Mouse (Mus musculus) brain, embryonic 14.5 days (tissue): ENCODE results near the gene Acp1. TPM values are rescaled to one million over a fixed set of nuclear protein-coding genes. Genes with fewer than 3 reads are reported as not detected.

Experiments used
- DNase-seq: peaks from one replicate; pipeline ENCODE4 v3.0.0-alpha.2; 2011; ENCODE audit warnings: low read depth
- CTCF ChIP-seq: fragments of 200-500 bp; IDR thresholded peaks from 2 replicates; pipeline ENCODE4 v1.5.1; 2012; ENCODE audit warnings: inconsistent platforms, mild to moderate bottlenecking, moderate library complexity, borderline replicate concordance; ENCODE audit not compliant: insufficient read depth, insufficient read length; ENCODE audit errors: extremely low read depth
- POLR2A ChIP-seq: fragments of 200-500 bp; IDR thresholded peaks from 2 replicates; pipeline ENCODE4 v1.6.1; 2012; ENCODE audit warnings: mild to moderate bottlenecking, inconsistent platforms, borderline replicate concordance; ENCODE audit not compliant: poor library complexity, insufficient read depth, insufficient read length, severe bottlenecking; ENCODE audit errors: extremely low read depth
- polyA plus RNA-seq: library from polyadenylated mRNA; depleted of rRNA; stranded (reverse); fragments of >200 nt; gene quantifications from 2 replicates; pipeline ENCODE4 v1.2.3, GENCODE M21; 2012

Acp1 gene
- polyA plus RNA-seq, 1 experiment = 22.3 TPM

- TF ChIP-seq POLR2A (no peak), CTCF (no peak)
- no peak for DNase-seq
Measured at GRCm38 (mm10) chr12:30908658-30909057, 2.7 kb downstream of the Acp1 start.

GRCm38 (mm10) chr12:30897039-30897438 is 14.3 kb downstream of the Acp1 start:
- no peak for DNase-seq

GRCm38 (mm10) chr12:30891438-30891837 is 20.0 kb downstream of the Acp1 start:
- TF ChIP-seq POLR2A (no peak), CTCF (no peak)

More at GRCm38 (mm10) chr12:30897039-30897438, 14.3 kb downstream of the Acp1 start:
- TF ChIP-seq POLR2A = no peak
- TF ChIP-seq CTCF = no peak

GRCm38 (mm10) chr12:30890067-30890466 is 21.3 kb downstream of the Acp1 start:
- DNase-seq = peak; percentile 84
- TF ChIP-seq POLR2A (no peak), CTCF (peak; percentile 75; the same call in 1 of the 2 replicates)

More at GRCm38 (mm10) chr12:30891438-30891837, 20.0 kb downstream of the Acp1 start:
- DNase-seq = no peak

- no peak for DNase-seq
- TF ChIP-seq CTCF = no peak
- no peak for TF ChIP-seq POLR2A
Measured at GRCm38 (mm10) chr12:30888003-30888402, 23.4 kb downstream of the Acp1 start.

- DNase-seq = no peak
- TF ChIP-seq CTCF = no peak
- TF ChIP-seq POLR2A = no peak
Measured at GRCm38 (mm10) chr12:30885891-30886290, 25.5 kb downstream of the Acp1 start.

- DNase-seq = no peak
- TF ChIP-seq POLR2A (no peak), CTCF (no peak)
Measured at GRCm38 (mm10) chr12:30884622-30885230, 26.7 kb downstream of the Acp1 start.

- TF ChIP-seq POLR2A (no peak), CTCF (no peak)
- DNase-seq = peak; percentile 53
Measured at GRCm38 (mm10) chr12:30883986-30884621, 27.3 kb downstream of the Acp1 start, which contains the start of gene Alkal2. Gene Alkal2, plus strand, starts transcription at chr12:30884322.

GRCm38 (mm10) chr12:30883592-30883985 is 27.8 kb downstream of the Acp1 start:
- TF ChIP-seq POLR2A = no peak
- no peak for TF ChIP-seq CTCF
- no peak for DNase-seq

- TF ChIP-seq POLR2A (no peak), CTCF (no peak)
- no peak for DNase-seq
Measured at GRCm38 (mm10) chr12:30879447-30879846, 31.9 kb downstream of the Acp1 start.

- no peak for DNase-seq
- no peak for TF ChIP-seq POLR2A
Measured at GRCm38 (mm10) chr12:30865781-30866180, 45.6 kb downstream of the Acp1 start.

- TF ChIP-seq POLR2A = no peak
- no peak for TF ChIP-seq CTCF
- peak; percentile 61 for DNase-seq
Measured at GRCm38 (mm10) chr12:30864347-30864746, 47.0 kb downstream of the Acp1 start.
